Mouse (Mus musculus): Measurements from ENCODE around the gene Epm2aip1. TPM values are rescaled to one million over a fixed set of nuclear protein-coding genes. Genes with fewer than 3 reads are reported as not detected.

Gene Epm2aip1
- polyA plus RNA-seq (2016; fragmentation: Nextera tagmentation; extraction: Ambion mirVana) = 46.9 and 52.5 TPM in 2 replicates

DNA sequence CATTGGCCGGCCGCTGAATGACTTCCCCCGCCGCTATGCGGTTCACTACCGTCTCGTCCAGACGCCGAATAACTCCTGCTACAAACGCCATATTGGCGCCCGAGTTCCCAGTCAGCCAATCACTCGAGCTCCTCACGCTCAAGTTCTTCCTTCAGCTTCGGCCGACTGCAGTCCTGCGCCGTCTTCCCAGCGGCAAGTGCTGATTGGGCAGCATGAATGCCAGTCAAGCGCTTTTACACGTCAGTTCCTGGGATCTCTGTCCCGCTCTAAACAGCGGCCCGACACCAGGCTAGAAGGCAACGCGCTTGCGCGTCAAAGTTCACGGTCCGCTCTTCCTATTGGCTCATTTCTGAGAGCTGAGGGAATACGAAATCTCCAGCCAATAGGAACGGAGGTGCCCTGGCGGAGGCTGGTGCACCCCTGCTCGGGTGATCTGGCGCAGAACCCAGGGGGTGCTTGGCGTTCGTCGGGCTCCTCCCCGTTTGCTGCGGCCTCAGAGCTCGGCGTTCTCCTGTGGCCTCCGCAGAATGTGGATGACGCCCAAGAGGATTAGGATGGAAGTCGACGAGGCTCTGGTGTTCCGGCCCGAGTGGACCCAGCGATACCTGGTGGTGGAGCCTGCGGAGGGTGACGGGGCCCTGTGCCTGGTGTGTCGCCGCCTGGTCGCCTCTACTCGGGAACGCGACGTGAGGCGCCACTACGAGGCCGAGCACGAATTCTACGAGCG lies at the start of gene Epm2aip1, which contains the start of gene Mlh1:
Epm2aip1 (plus strand) TSS at position 496 of the 727 bp plus-strand sequence.
Mlh1 (minus strand) TSS at position 358 of the 727 bp plus-strand sequence.
- ATAC-seq (ENCODE audit: low FRiP score) = peak; percentile 99
- H3K36me3 ChIP-seq (replicated peaks) = peaks cover 19% of the 10 kb centered on the region
- H3K4me1 ChIP-seq = peaks cover 45% of the 10 kb centered on the region

DNA sequence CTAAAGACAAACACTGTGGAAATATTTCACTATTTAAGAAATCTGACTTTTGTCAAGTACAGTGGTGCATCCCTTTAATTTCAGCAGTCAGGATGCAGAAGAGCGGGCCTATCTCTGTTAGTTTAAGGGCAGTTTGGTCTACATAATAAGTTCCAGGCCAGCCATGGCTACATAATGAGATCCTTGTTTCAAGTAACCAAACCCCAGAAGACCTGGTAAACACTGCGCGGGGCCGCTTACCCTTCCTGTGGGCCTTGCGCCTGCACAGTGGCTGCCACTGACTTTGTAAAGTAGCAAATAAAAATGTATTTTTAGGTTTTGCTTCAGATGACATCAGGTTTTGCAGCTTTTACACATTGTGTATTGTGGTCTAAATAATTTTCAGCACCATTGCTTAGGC lies 48.3 kb upstream of the Epm2aip1 start:
- Histone ChIP-seq H3K4me3 (replicated peaks) (no peak overlapping the region), H3K4me2 (no peak overlapping the region), H3K36me3 (replicated peaks) (peaks cover 60% of the 10 kb centered on the region), H3K9ac (no peak overlapping the region), H3K27ac (no peak overlapping the region), H3K4me1 (no peaks in the 10 kb centered on the region), H3K27me3 (no peaks in the 10 kb centered on the region), H3K9me3 (no peaks in the 10 kb centered on the region)
- no peak for ATAC-seq (ENCODE audit: low FRiP score)
- WGBS = 86% methylated on average over 5 of the region's 5 CpGs

More for the DNA sequence above, at the start of gene Epm2aip1, which contains the start of gene Mlh1:
- H3K9ac ChIP-seq = peak within 1 kb of the TSS; percentile 91
- H3K27ac ChIP-seq = peak within 1 kb of the TSS; percentile 95
- H3K9me3 ChIP-seq = no peaks in the 10 kb centered on the region
- whole genome bisulfite sequencing = under 1% methylated on average over 64 of the region's 64 CpGs
- H3K4me2 ChIP-seq = peak within 1 kb of the TSS; percentile 86
- peak within 1 kb of the TSS; percentile 76 for H3K4me3 ChIP-seq (replicated peaks)
- no peaks in the 10 kb centered on the region for H3K27me3 ChIP-seq

DNA sequence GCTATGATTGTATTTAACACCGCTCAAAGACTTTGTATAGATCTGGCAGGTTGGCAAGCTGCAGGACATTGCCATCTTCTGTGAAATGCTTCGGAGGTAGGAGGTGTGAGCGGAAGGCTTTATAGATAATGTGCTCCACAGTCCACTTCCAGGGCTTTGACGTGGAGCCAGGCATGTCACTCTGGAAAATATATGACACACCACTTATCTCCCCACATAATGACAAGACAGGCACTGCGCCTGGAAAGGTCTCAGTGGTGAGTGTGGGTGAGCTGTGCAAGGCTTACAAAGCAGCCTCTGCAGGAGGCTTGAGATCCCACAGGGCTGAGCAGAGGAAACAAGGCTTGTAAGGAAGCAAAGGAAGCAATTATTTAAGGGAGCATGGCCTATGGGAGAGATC lies 43.3 kb upstream of the Epm2aip1 start:
- Histone ChIP-seq H3K36me3 (replicated peaks) (peaks cover 80% of the 10 kb centered on the region), H3K4me3 (replicated peaks) (no peak overlapping the region), H3K4me2 (no peak overlapping the region), H3K9ac (no peak overlapping the region), H3K4me1 (no peaks in the 10 kb centered on the region), H3K9me3 (no peaks in the 10 kb centered on the region), H3K27me3 (no peaks in the 10 kb centered on the region), H3K27ac (no peak overlapping the region)
- WGBS = 94% methylated on average over 5 of the region's 5 CpGs
- ATAC-seq (ENCODE audit: low FRiP score) = no peak

DNA sequence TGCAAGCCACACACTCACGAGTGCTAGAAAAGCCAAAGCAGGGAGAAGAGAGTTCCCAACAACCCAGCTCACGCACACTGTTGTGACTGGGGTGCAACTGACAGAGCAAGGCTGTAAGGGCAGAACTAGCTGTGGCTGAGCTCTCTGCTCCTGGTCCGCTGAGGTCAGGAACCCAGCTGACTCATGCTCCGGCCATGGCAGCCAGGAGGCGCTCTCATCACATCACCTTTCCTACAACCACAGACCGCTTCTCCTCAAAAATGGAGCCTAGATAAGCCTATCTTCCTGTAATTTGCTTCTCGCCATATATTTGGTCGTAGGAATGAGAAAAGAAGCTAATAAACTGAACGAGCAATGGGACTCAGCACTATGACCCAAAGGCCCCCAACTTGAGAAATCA lies 37.0 kb upstream of the Epm2aip1 start:
- Histone ChIP-seq H3K4me2 (no peak overlapping the region), H3K9ac (no peak overlapping the region), H3K9me3 (no peaks in the 10 kb centered on the region), H3K27me3 (no peaks in the 10 kb centered on the region), H3K4me1 (no peaks in the 10 kb centered on the region), H3K4me3 (replicated peaks) (no peak overlapping the region), H3K36me3 (replicated peaks) (peaks cover 78% of the 10 kb centered on the region), H3K27ac (no peak overlapping the region)
- WGBS = 87% methylated on average over 9 of the region's 9 CpGs
- no peak for ATAC-seq (ENCODE audit: low FRiP score)

DNA sequence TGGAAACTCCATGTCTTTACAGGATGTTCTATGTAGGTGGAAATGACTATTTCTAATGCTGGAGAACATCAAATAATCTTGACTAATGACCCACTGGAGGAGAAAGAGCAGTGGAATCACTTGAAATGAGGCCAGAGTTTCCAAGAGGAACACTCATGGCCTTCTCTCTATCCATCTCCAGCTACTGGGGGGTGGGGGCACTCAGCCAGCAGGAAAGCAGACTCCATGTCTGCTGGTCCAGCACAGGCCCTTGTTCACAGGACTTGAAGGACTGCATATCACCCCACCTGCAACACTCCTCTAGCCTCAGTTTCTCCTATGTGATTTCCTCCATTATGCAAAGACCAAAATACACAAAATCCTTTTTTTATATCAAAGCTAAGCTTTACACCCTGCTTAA lies 34.0 kb upstream of the Epm2aip1 start:
- ATAC-seq (ENCODE audit: low FRiP score) = no peak
- H3K4me2 ChIP-seq = no peak overlapping the region
- no peaks in the 10 kb centered on the region for H3K4me1 ChIP-seq
- H3K27ac ChIP-seq = no peak overlapping the region
- H3K9ac ChIP-seq = no peak overlapping the region
- H3K36me3 ChIP-seq (replicated peaks) = peaks cover 83% of the 10 kb centered on the region
- no peak overlapping the region for H3K4me3 ChIP-seq (replicated peaks)
- no peaks in the 10 kb centered on the region for H3K9me3 ChIP-seq
- no peaks in the 10 kb centered on the region for H3K27me3 ChIP-seq

DNA sequence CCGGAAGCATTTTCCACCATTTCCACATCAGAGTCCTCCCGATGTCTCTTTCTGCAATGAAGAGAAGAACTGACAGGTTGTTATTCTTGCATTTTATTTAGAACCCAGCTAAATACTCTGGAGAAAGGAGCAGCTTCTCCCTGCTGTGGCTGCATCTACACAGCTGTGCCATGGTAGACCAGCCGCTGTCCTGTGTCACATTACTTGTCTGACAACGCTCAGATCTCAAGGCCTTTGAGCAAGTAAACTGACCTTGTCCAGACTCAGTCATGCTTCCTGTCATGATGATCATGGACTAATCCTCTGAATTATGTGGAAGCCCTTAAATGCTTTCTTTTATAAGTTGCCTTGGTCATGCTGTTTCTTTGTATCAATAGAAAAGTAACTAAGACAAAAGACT lies 31.9 kb upstream of the Epm2aip1 start:
- WGBS = 77% methylated on average over 4 of the region's 4 CpGs
- no peak overlapping the region for H3K27ac ChIP-seq
- no peak overlapping the region for H3K4me2 ChIP-seq
- peaks cover 68% of the 10 kb centered on the region for H3K36me3 ChIP-seq (replicated peaks)
- no peaks in the 10 kb centered on the region for H3K9me3 ChIP-seq
- H3K4me3 ChIP-seq (replicated peaks) = no peak overlapping the region
- no peak overlapping the region for H3K9ac ChIP-seq
- no peaks in the 10 kb centered on the region for H3K27me3 ChIP-seq
- ATAC-seq (ENCODE audit: low FRiP score) = no peak
- H3K4me1 ChIP-seq = no peaks in the 10 kb centered on the region

DNA sequence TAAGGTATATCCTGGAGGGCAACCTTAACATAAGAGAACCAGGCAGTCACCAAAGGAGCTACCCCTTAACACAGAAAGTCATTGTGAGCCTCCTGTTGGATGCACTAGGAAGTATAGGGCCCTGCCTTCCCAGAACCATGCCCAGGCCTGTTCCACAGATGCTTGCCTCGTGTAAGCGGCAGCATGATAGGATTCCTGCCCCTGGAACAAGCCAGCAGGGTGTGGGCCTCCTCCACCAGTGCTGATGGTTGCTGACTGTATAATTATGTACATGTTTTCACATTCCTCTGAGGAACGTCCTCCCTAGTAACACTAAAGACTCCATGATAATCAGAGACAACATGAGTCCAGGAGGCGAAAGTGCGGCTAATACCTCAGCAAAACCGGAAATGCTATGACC lies 28.3 kb upstream of the Epm2aip1 start:
- Histone ChIP-seq H3K27ac (no peak overlapping the region), H3K36me3 (replicated peaks) (peaks cover 59% of the 10 kb centered on the region), H3K4me3 (replicated peaks) (no peak overlapping the region), H3K9me3 (no peaks in the 10 kb centered on the region), H3K4me1 (no peaks in the 10 kb centered on the region), H3K4me2 (no peak overlapping the region), H3K9ac (no peak overlapping the region), H3K27me3 (no peaks in the 10 kb centered on the region)
- ATAC-seq (ENCODE audit: low FRiP score) = no peak
- 91% methylated on average over 6 of the region's 6 CpGs for WGBS

DNA sequence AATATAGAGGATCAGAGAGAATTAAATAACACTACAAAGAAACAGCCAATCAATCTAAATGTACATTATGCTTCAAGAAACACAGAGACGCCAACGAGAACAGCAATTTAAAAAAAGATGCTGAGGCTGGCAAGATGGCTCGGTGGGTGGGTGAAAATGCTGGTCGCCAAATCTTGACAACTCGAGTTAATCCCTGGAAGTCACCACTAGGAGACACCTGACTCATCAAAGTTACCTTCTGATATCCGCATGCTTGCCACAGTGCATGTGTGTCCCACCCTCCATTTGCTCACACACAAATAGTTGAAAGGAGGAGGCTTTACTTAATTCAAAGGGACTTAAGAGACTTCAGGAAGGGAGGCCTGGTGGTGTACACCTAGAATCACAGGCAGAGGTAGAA lies 26.2 kb upstream of the Epm2aip1 start:
- 86% methylated on average over 6 of the region's 6 CpGs for WGBS
- no peaks in the 10 kb centered on the region for H3K4me1 ChIP-seq
- H3K36me3 ChIP-seq (replicated peaks) = peaks cover 61% of the 10 kb centered on the region
- no peak overlapping the region for H3K27ac ChIP-seq
- no peak overlapping the region for H3K4me3 ChIP-seq (replicated peaks)
- no peak for ATAC-seq (ENCODE audit: low FRiP score)
- no peaks in the 10 kb centered on the region for H3K9me3 ChIP-seq
- no peak overlapping the region for H3K9ac ChIP-seq
- no peaks in the 10 kb centered on the region for H3K27me3 ChIP-seq
- no peak overlapping the region for H3K4me2 ChIP-seq

DNA sequence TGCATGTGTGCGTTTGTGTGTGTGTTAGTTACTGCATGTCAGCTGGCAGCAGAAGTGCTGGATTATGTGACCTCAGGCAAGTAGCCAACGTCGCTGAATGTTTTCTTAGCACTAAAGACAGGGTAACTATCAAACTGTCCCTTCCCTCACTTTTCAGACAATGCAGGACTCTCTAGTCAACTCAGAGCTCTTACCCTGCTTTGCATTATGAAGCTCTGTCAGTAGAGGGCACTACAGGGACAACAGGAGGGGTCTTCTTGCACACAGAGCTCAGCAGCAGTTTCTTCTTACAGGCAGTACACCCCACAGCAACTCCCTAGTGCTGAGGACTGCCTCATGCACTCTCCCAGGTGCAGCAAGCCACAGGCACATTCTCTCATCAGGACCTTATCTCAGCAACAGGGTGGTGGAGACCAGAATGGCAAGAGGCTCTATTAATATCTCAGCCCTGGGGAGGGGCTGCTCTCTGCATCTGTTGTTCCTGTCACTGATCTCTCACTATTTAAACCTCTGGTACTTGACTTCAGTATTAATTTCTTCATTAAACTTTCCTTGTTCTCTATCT lies 24.0 kb upstream of the Epm2aip1 start:
- Histone ChIP-seq H3K9me3 (no peaks in the 10 kb centered on the region), H3K36me3 (replicated peaks) (peaks cover 64% of the 10 kb centered on the region)
- no peak for ATAC-seq (ENCODE audit: low FRiP score)

DNA sequence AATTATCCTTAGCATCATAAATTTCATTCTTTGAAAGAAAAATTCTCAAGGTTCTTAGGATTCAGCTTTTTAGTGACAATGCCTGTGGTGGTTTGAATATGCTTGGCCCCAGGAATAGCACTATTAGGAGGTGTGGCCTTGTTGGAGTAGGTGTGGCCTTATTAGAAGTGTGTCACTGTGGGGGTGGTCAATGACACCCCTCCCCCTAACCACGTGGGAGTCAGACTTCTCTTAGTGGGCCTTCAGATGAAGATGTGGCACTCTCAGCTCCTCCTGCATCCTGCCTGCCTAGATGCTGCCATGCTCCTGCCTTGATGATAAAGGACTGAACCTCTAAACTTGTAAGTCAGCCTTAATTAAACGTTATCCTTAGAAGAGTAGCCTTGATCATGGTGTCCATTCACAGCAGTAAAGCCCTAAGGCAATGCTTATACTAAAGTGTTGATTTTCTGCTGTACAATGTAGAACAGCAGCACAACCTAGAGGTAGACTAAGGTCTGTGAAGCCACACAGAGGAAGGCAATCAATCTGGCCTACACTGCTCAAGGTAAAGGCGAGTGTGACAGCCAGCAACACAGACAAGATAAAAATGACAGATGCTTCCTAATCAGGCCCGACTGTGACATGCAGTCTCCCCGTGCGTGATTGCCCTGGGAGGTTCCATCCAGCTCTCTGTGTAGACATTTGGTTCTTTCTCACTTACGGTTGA lies 19.4 kb upstream of the Epm2aip1 start:
- H3K36me3 ChIP-seq (replicated peaks) = peaks cover 74% of the 10 kb centered on the region

More for the DNA sequence above, 24.0 kb upstream of the Epm2aip1 start:
- H3K9ac ChIP-seq = no peak overlapping the region
- no peaks in the 10 kb centered on the region for H3K27me3 ChIP-seq
- no peaks in the 10 kb centered on the region for H3K4me1 ChIP-seq
- H3K4me3 ChIP-seq (replicated peaks) = no peak overlapping the region
- H3K27ac ChIP-seq = no peak overlapping the region
- WGBS = 88% methylated on average over 3 of the region's 3 CpGs
- H3K4me2 ChIP-seq = no peak overlapping the region

DNA sequence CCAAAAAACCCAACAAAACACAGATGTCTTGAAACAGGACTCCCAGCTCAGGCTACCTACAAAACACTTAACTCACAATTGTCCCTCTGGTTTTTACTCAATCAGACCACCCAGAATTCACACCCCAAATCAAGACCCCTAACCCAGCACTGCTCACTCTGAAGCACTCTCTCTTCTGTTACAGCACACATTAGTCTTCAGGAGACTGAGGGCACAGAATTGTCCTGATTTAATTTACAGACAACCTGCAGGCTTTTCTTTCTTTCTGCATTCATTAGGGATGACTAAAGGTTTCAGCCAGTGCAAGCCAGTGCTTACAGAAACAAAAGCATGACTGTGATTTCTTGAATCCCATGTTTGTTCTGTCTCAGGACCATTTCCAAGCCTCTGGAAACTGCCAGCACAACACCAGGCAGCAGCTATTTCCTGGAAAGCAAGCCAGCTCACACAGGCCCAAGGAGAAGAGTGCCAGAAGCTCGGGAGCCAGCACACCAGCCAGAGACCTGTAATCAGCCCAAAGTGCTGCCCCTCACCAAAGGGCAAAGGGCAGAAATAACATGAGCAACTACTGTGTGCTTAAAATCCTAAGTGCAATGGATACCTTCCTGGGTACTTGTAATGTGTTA lies 11.3 kb upstream of the Epm2aip1 start:
- H3K9ac ChIP-seq = no peak overlapping the region
- H3K4me3 ChIP-seq (replicated peaks) = no peak overlapping the region
- no peaks in the 10 kb centered on the region for H3K9me3 ChIP-seq
- H3K36me3 ChIP-seq (replicated peaks) = peaks cover 71% of the 10 kb centered on the region
- H3K4me1 ChIP-seq = no peaks in the 10 kb centered on the region
- no peak overlapping the region for H3K4me2 ChIP-seq
- H3K27ac ChIP-seq = no peak overlapping the region
- no peak for ATAC-seq (ENCODE audit: low FRiP score)
- H3K27me3 ChIP-seq = no peaks in the 10 kb centered on the region
- WGBS = 48% methylated on average over 1 of the region's 1 CpGs

More for the DNA sequence above, 19.4 kb upstream of the Epm2aip1 start:
- Histone ChIP-seq H3K27me3 (no peaks in the 10 kb centered on the region), H3K4me1 (no peaks in the 10 kb centered on the region), H3K4me3 (replicated peaks) (no peak overlapping the region), H3K9me3 (no peaks in the 10 kb centered on the region), H3K9ac (no peak overlapping the region), H3K4me2 (no peak overlapping the region), H3K27ac (no peak overlapping the region)
- ATAC-seq (ENCODE audit: low FRiP score) = no peak
- 84% methylated on average over 7 of the region's 7 CpGs for WGBS

DNA sequence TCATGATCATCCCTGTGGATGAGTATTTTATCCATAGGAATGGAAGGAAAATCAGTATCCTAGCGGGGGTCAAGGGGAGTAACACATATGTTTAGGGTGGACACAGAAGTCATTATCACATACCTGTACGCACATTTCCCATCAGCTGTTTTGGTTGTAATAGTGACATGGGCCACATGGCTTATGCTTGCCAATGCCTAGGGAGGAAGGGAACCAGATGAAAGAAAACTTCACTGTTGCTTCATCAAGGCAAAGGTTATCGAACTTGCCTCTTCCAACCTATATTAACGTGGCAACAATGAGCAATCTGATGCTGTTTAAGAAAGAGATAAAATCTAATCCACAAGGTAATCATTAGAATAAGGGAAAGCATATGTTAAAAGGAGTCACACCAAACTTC lies 10.4 kb upstream of the Epm2aip1 start:
- Histone ChIP-seq H3K36me3 (replicated peaks) (peaks cover 68% of the 10 kb centered on the region), H3K9me3 (no peaks in the 10 kb centered on the region), H3K4me1 (no peaks in the 10 kb centered on the region), H3K27ac (no peak overlapping the region), H3K4me2 (no peak overlapping the region), H3K4me3 (replicated peaks) (no peak overlapping the region), H3K27me3 (no peaks in the 10 kb centered on the region), H3K9ac (no peak overlapping the region)
- ATAC-seq (ENCODE audit: low FRiP score) = no peak
- 89% methylated on average over 4 of the region's 4 CpGs for WGBS

Measured in forebrain, embryonic 12.5 days (tissue).